Mouse (Mus musculus) embryonic facial prominence, embryonic 12.5 days (tissue): Measurements from ENCODE around the gene Rapgef5. TPM values are rescaled to one million over a fixed set of nuclear protein-coding genes. Genes with fewer than 3 reads are reported as not detected.
A peak's percentile ranks its signal among the peaks of the same experiment; 100 is the strongest.

Experiments used
- ATAC-seq: fragments of 200-750 bp; cut with Nextera tagmentation; 2 replicates; pipeline ENCODE4 v1.8.0; 2017; ENCODE audit not compliant: insufficient number of reproducible peaks, insufficient read depth, low FRiP score, low TSS enrichment
- H3K27ac ChIP-seq: fragments of 300-500 bp; sonication (generic); 2 replicates; pipeline ENCODE4 v1.5.1; 2016; ENCODE audit warnings: mild to moderate bottlenecking
- H3K27me3 ChIP-seq: fragments of 300-500 bp; sonication (generic); 2 replicates; pipeline ENCODE4 v1.6.1; 2016; ENCODE audit warnings: mild to moderate bottlenecking, moderate library complexity
- H3K36me3 ChIP-seq: fragments of 300-500 bp; sonication (generic); 2 replicates; pipeline ENCODE4 v1.6.1; 2016; ENCODE audit warnings: mild to moderate bottlenecking
- H3K4me1 ChIP-seq: fragments of 300-500 bp; sonication (generic); 2 replicates; pipeline ENCODE4 v1.6.1; 2016
- H3K4me2 ChIP-seq: fragments of 300-500 bp; sonication (generic); replicated peaks from 2 replicates; pipeline ENCODE4 v1.6.1; 2016; ENCODE audit warnings: mild to moderate bottlenecking, moderate library complexity
- H3K4me3 ChIP-seq: fragments of 300-500 bp; sonication (generic); 2 replicates; pipeline ENCODE4 v1.5.1; 2016; ENCODE audit warnings: mild to moderate bottlenecking
- H3K9ac ChIP-seq: fragments of 300-500 bp; sonication (generic); 2 replicates; pipeline ENCODE4 v1.6.1; 2016; ENCODE audit warnings: mild to moderate bottlenecking, moderate library complexity
- H3K9me3 ChIP-seq: fragments of 300-500 bp; sonication (generic); 2 replicates; pipeline ENCODE4 v1.6.1; 2016; ENCODE audit warnings: mild to moderate bottlenecking, moderate library complexity
- WGBS: fragments of 180-500 bp; shearing (Covaris S2); methylation state at CpG from one replicate; pipeline ENCODE4 v1.1.7; 2016; 5-methylcytosine and 5-hydroxymethylcytosine counted together
- polyA plus RNA-seq: library from polyadenylated mRNA; unstranded; fragments of >200 nt; fragmentation: Nextera tagmentation; extraction: Ambion mirVana; gene quantifications from 2 replicates; pipeline ENCODE4 v1.2.1, GENCODE M21; 2016

The Rapgef5 gene
- polyA plus RNA-seq, 1 experiment from 2014 or later: 12.8 TPM

- no peak overlapping the region for H3K27ac ChIP-seq
- no peaks in the 10 kb centered on the region for H3K36me3 ChIP-seq
- no peak overlapping the region for H3K4me3 ChIP-seq
- no peak overlapping the region for H3K9ac ChIP-seq
- no peak for ATAC-seq
- no peaks in the 10 kb centered on the region for H3K9me3 ChIP-seq
- no peaks in the 10 kb centered on the region for H3K27me3 ChIP-seq
- no peak overlapping the region for H3K4me2 ChIP-seq
- peaks cover 9% of the 10 kb centered on the region; the same call in 1 of the 2 replicates for H3K4me1 ChIP-seq
- WGBS: 52% methylated on average over 4 of the region's 4 CpGs
These were observed 163.5 kb downstream of the Rapgef5 start for GRCm38 (mm10) chr12:117679795-117680194.

- no peak for ATAC-seq
- Histone ChIP-seq H3K4me3 (no peak overlapping the region), H3K4me1 (peaks cover 11% of the 10 kb centered on the region; the same call in 1 of the 2 replicates)
These were observed 165.0 kb downstream of the Rapgef5 start for GRCm38 (mm10) chr12:117681273-117681672.

GRCm38 (mm10) chr12:117683377-117683776 is 167.1 kb downstream of the Rapgef5 start:
- Histone ChIP-seq H3K36me3 (no peaks in the 10 kb centered on the region), H3K27me3 (no peaks in the 10 kb centered on the region), H3K4me2 (no peak overlapping the region), H3K4me1 (peaks cover 18% of the 10 kb centered on the region), H3K9me3 (no peaks in the 10 kb centered on the region), H3K4me3 (no peak overlapping the region), H3K9ac (no peak overlapping the region), H3K27ac (no peak overlapping the region)
- 63% methylated on average over 2 of the region's 2 CpGs for WGBS
- ATAC-seq: no peak

More at GRCm38 (mm10) chr12:117681273-117681672, 165.0 kb downstream of the Rapgef5 start:
- no peaks in the 10 kb centered on the region for H3K27me3 ChIP-seq
- H3K36me3 ChIP-seq: no peaks in the 10 kb centered on the region
- H3K27ac ChIP-seq: no peak overlapping the region
- H3K9ac ChIP-seq: no peak overlapping the region
- no peak overlapping the region for H3K4me2 ChIP-seq
- no peaks in the 10 kb centered on the region for H3K9me3 ChIP-seq
- 67% methylated on average over 4 of the region's 4 CpGs for WGBS

GRCm38 (mm10) chr12:117683984-117684383 is 167.7 kb downstream of the Rapgef5 start:
- Histone ChIP-seq H3K9me3 (no peaks in the 10 kb centered on the region), H3K27ac (no peak overlapping the region), H3K36me3 (no peaks in the 10 kb centered on the region), H3K4me1 (peaks cover 20% of the 10 kb centered on the region), H3K9ac (no peak overlapping the region), H3K4me3 (no peak overlapping the region), H3K4me2 (no peak overlapping the region), H3K27me3 (no peaks in the 10 kb centered on the region)
- ATAC-seq: no peak
- 24% methylated on average over 3 of the region's 3 CpGs for WGBS

GRCm38 (mm10) chr12:117684788-117685187 is 168.5 kb downstream of the Rapgef5 start:
- Histone ChIP-seq H3K36me3 (no peaks in the 10 kb centered on the region), H3K9me3 (no peaks in the 10 kb centered on the region), H3K4me3 (no peak overlapping the region), H3K4me1 (peaks cover 27% of the 10 kb centered on the region), H3K27ac (no peak overlapping the region), H3K27me3 (no peaks in the 10 kb centered on the region), H3K4me2 (no peak overlapping the region), H3K9ac (no peak overlapping the region)
- WGBS: 29% methylated on average over 3 of the region's 3 CpGs
- no peak; the same call in 1 of the 2 replicates for ATAC-seq

GRCm38 (mm10) chr12:117685336-117685735 is 169.1 kb downstream of the Rapgef5 start:
- H3K36me3 ChIP-seq: no peaks in the 10 kb centered on the region
- no peaks in the 10 kb centered on the region for H3K27me3 ChIP-seq
- H3K9me3 ChIP-seq: no peaks in the 10 kb centered on the region
- no peak for ATAC-seq
- no peak overlapping the region for H3K27ac ChIP-seq
- H3K9ac ChIP-seq: no peak overlapping the region
- no peak overlapping the region for H3K4me2 ChIP-seq
- H3K4me1 ChIP-seq: peaks cover 29% of the 10 kb centered on the region
- H3K4me3 ChIP-seq: no peak overlapping the region

GRCm38 (mm10) chr12:117686732-117687131 is 170.5 kb downstream of the Rapgef5 start:
- no peak overlapping the region for H3K4me3 ChIP-seq
- no peak overlapping the region for H3K4me2 ChIP-seq
- H3K4me1 ChIP-seq: peaks cover 34% of the 10 kb centered on the region
- no peak overlapping the region for H3K9ac ChIP-seq
- 40% methylated on average over 3 of the region's 3 CpGs for WGBS
- H3K27me3 ChIP-seq: no peaks in the 10 kb centered on the region
- no peak overlapping the region for H3K27ac ChIP-seq
- H3K36me3 ChIP-seq: no peaks in the 10 kb centered on the region
- no peaks in the 10 kb centered on the region for H3K9me3 ChIP-seq
- ATAC-seq: no peak

- WGBS: 3% methylated on average over 32 of the region's 32 CpGs
- H3K4me3 ChIP-seq: peak overlapping the region; percentile 44
- H3K27me3 ChIP-seq: no peaks in the 10 kb centered on the region
- peak overlapping the region; percentile 72; the same call in 1 of the 2 replicates for H3K27ac ChIP-seq
- peak overlapping the region; percentile 38 for H3K9ac ChIP-seq
- peak; percentile 79 for ATAC-seq
- H3K4me1 ChIP-seq: peaks cover 37% of the 10 kb centered on the region
- no peaks in the 10 kb centered on the region for H3K9me3 ChIP-seq
- H3K4me2 ChIP-seq: peak overlapping the region; percentile 71
- H3K36me3 ChIP-seq: no peaks in the 10 kb centered on the region
These were observed 172.6 kb downstream of the Rapgef5 start for GRCm38 (mm10) chr12:117688655-117689548.

GRCm38 (mm10) chr12:117691336-117691735 is 175.1 kb downstream of the Rapgef5 start:
- Histone ChIP-seq H3K4me2 (no peak overlapping the region), H3K4me3 (no peak overlapping the region), H3K9ac (no peak overlapping the region), H3K4me1 (peaks cover 28% of the 10 kb centered on the region), H3K27ac (no peak overlapping the region), H3K36me3 (no peaks in the 10 kb centered on the region), H3K27me3 (no peaks in the 10 kb centered on the region), H3K9me3 (no peaks in the 10 kb centered on the region)
- 73% methylated on average over 5 of the region's 5 CpGs for WGBS
- no peak for ATAC-seq

GRCm38 (mm10) chr12:117692775-117693174 is 176.5 kb downstream of the Rapgef5 start:
- H3K9ac ChIP-seq: no peak overlapping the region
- WGBS: 33% methylated on average over 1 of the region's 1 CpGs
- H3K4me3 ChIP-seq: no peak overlapping the region
- H3K27me3 ChIP-seq: no peaks in the 10 kb centered on the region
- no peaks in the 10 kb centered on the region for H3K9me3 ChIP-seq
- H3K27ac ChIP-seq: no peak overlapping the region
- H3K36me3 ChIP-seq: no peaks in the 10 kb centered on the region
- H3K4me2 ChIP-seq: no peak overlapping the region
- H3K4me1 ChIP-seq: peaks cover 24% of the 10 kb centered on the region
- no peak for ATAC-seq

- Histone ChIP-seq H3K36me3 (no peaks in the 10 kb centered on the region), H3K4me3 (no peak overlapping the region), H3K27me3 (no peaks in the 10 kb centered on the region), H3K4me1 (peaks cover 8% of the 10 kb centered on the region; the same call in 1 of the 2 replicates), H3K27ac (no peak overlapping the region), H3K4me2 (no peak overlapping the region), H3K9ac (no peak overlapping the region), H3K9me3 (no peaks in the 10 kb centered on the region)
- 72% methylated on average over 3 of the region's 3 CpGs for WGBS
- no peak for ATAC-seq
These were observed 183.8 kb downstream of the Rapgef5 start for GRCm38 (mm10) chr12:117699950-117700665.

- ATAC-seq: no peak
- 59% methylated on average over 6 of the region's 6 CpGs for WGBS
- Histone ChIP-seq H3K4me1 (peaks cover 8% of the 10 kb centered on the region; the same call in 1 of the 2 replicates), H3K36me3 (no peaks in the 10 kb centered on the region), H3K27ac (no peak overlapping the region), H3K27me3 (no peaks in the 10 kb centered on the region), H3K4me2 (no peak overlapping the region), H3K9me3 (no peaks in the 10 kb centered on the region), H3K4me3 (no peak overlapping the region), H3K9ac (no peak overlapping the region)
These were observed 184.6 kb downstream of the Rapgef5 start for GRCm38 (mm10) chr12:117700927-117701326.
